Comparison of ENCODE assay signal across 9 mouse cellular contexts in genomic region chr4:141655908-141656608, GRCm38 (mm10). TPM values are rescaled to one million over a fixed set of nuclear protein-coding genes. Genes with fewer than 3 reads are reported as not detected.
A peak's percentile ranks its signal among the peaks of the same experiment; 100 is the strongest.
DNase-seq lines count a peak whose midpoint lies in the region; ATAC-seq lines count a peak whose summit lies in the region.
"Had no signal": no experiment of that assay in that cellular context is flagged by ENCODE, and none has a peak within 500 bp of the region (broad histone marks: within the 10 kb centered on the region; RNA-seq: fewer than 3 reads in every experiment).

No protein-coding gene starts in this region.

- peaks cover 7% of the 10 kb centered on the region; the same call in 1 of the 2 replicates for H3K4me1 ChIP-seq in lung, embryonic 16.5 days (replicated peaks; ENCODE audit: control insufficient read depth, insufficient read depth, low read length)
- 0 out of 2 replicates have a peak, but pooled peaks cover 3% of the 10 kb centered on the region for H3K4me1 ChIP-seq in hindbrain, embryonic 14.5 days (replicated peaks; ENCODE audit: control insufficient read depth, insufficient read depth, low read length)

- H3K27me3 ChIP-seq in lung, embryonic 16.5 days (ENCODE audit: control insufficient read depth, insufficient read depth, low read depth, low read length), result no peaks in the 10 kb centered on the region
- H3K27me3 ChIP-seq in hindbrain, embryonic 14.5 days (ENCODE audit: control insufficient read depth, insufficient read depth, low read length), result no peaks in the 10 kb centered on the region
- H3K27me3 ChIP-seq: hindbrain, embryonic 15.5 days had no signal

- 73% methylated on average over 12 of the region's 12 CpGs for WGBS in lung, embryonic 16.5 days
- WGBS in hindbrain, embryonic 14.5 days, result 90% methylated on average over 12 of the region's 12 CpGs

- ATAC-seq in lung, embryonic 16.5 days (ENCODE audit: low read depth), result no peak
- ATAC-seq in hindbrain, embryonic 14.5 days (ENCODE audit: low FRiP score), result no peak

- H3K4me2 ChIP-seq in lung, embryonic 16.5 days (ENCODE audit: low read depth, low read length), result no peak overlapping the region
- no peak overlapping the region for H3K4me2 ChIP-seq in hindbrain, embryonic 14.5 days (replicated peaks)
- H3K4me2 ChIP-seq: hindbrain, embryonic 15.5 days had no signal

- no peak overlapping the region for H3K4me3 ChIP-seq in lung, embryonic 16.5 days (ENCODE audit: low read length)
- no peak overlapping the region for H3K4me3 ChIP-seq in hindbrain, embryonic 14.5 days (replicated peaks; ENCODE audit: low read length)
- H3K4me3 ChIP-seq: hindbrain, embryonic 15.5 days had no signal

- 0 out of 2 replicates have a peak overlapping the region, but pooled peaks have one; percentile 30 for H3K27ac ChIP-seq in lung, embryonic 16.5 days (ENCODE audit: low read length)
- no peak overlapping the region for H3K27ac ChIP-seq in hindbrain, embryonic 14.5 days
- H3K27ac ChIP-seq: hindbrain, embryonic 15.5 days had no signal

- no peak overlapping the region for H3K9ac ChIP-seq in lung, embryonic 16.5 days (ENCODE audit: low read length)
- no peak overlapping the region for H3K9ac ChIP-seq in hindbrain, embryonic 14.5 days
- H3K9ac ChIP-seq: hindbrain, embryonic 15.5 days had no signal

- H3K36me3 ChIP-seq in lung, embryonic 16.5 days (ENCODE audit: control insufficient read depth, insufficient read depth, low read length), result peaks cover 2% of the 10 kb centered on the region; the same call in 1 of the 2 replicates
- H3K36me3 ChIP-seq in hindbrain, embryonic 14.5 days (replicated peaks; ENCODE audit: control insufficient read depth, insufficient read depth), result peaks cover 30% of the 10 kb centered on the region

- DNase-seq in heart, adult 18-20 months, result peak; percentile 67 to 76
- DNase-seq in heart, postnatal 4 days, result no peak
- peak; percentile 29 for DNase-seq in adipocyte (ENCODE audit: low spot score)
- peak; percentile 39 to 60 for DNase-seq in cerebellum, postnatal 36 days
- no peak for DNase-seq in hindbrain, embryonic 14.5 days (ENCODE audit: low spot score)
- DNase-seq in spleen, postnatal 10 days (ENCODE audit: low spot score in 2 of 2), result no peak
- no peak for DNase-seq in B cell, adult 2 months

- no peaks in the 10 kb centered on the region for H3K9me3 ChIP-seq in lung, embryonic 16.5 days (ENCODE audit: control insufficient read depth, low read length)
- no peaks in the 10 kb centered on the region for H3K9me3 ChIP-seq in hindbrain, embryonic 14.5 days (ENCODE audit: control insufficient read depth, low read length)
- H3K9me3 ChIP-seq: hindbrain, embryonic 15.5 days had no signal

RNA-seq across cellular contexts. Expression of gene Plekhm2, which starts 8.6 kb away (rescaled TPM):
- total RNA-seq in heart, adult 18-20 months (2021), result 100 to 1,000 TPM; 100 to 102 TPM
- total RNA-seq in heart, postnatal 4 days (2021), result 10 to 100 TPM; 57.5 to 64.5 TPM
- 5.7 and 6.9 TPM in 2 replicates for polyA plus RNA-seq in lung, embryonic 16.5 days (2015; fragmentation: Nextera tagmentation; extraction: Ambion mirVana)
- polyA plus RNA-seq in hindbrain, embryonic 14.5 days (2014; fragmentation: Nextera tagmentation; extraction: Ambion mirVana), result 3.9 and 4.4 TPM in 2 replicates

RNA-seq across cellular contexts. Expression of gene Rsc1a1, which starts 29.3 kb away (rescaled TPM):
- total RNA-seq in heart, adult 18-20 months (2021), result under 1 TPM in 1 of 2 experiments, not detected in 1; 0.92 TPM
- 1 to 10 TPM; 1.6 to 4.0 TPM for total RNA-seq in heart, postnatal 4 days (2021)
- not detected in 2 replicates for polyA plus RNA-seq in lung, embryonic 16.5 days (2015; fragmentation: Nextera tagmentation; extraction: Ambion mirVana)
- 0.29 TPM in 1 of 2 replicates, not detected in the other for polyA plus RNA-seq in hindbrain, embryonic 14.5 days (2014; fragmentation: Nextera tagmentation; extraction: Ambion mirVana)

RNA-seq across cellular contexts. Expression of gene Slc25a34, which starts 32.4 kb away (rescaled TPM):
- 100 to 1,000 TPM; 109 to 132 TPM for total RNA-seq in heart, adult 18-20 months (2021)
- total RNA-seq in heart, postnatal 4 days (2021), result 10 to 100 TPM; 32.5 to 33.6 TPM
- polyA plus RNA-seq in lung, embryonic 16.5 days (2015; fragmentation: Nextera tagmentation; extraction: Ambion mirVana), result 0.18 and 0.20 TPM in 2 replicates
- polyA plus RNA-seq in hindbrain, embryonic 14.5 days (2014; fragmentation: Nextera tagmentation; extraction: Ambion mirVana), result not detected in 2 replicates

RNA-seq across cellular contexts. Expression of gene Tmem82, which starts 37.6 kb away (rescaled TPM):
- total RNA-seq in heart, adult 18-20 months (2021), result 10 to 100 TPM; 18.7 to 20.7 TPM
- total RNA-seq in heart, postnatal 4 days (2021), result 1 to 10 TPM; 3.1 to 3.2 TPM
- polyA plus RNA-seq in lung, embryonic 16.5 days (2015; fragmentation: Nextera tagmentation; extraction: Ambion mirVana), result 0.99 and 1.1 TPM in 2 replicates
- polyA plus RNA-seq in hindbrain, embryonic 14.5 days (2014; fragmentation: Nextera tagmentation; extraction: Ambion mirVana), result 0.17 TPM in 1 of 2 replicates, not detected in the other

RNA-seq across cellular contexts. Expression of gene Fblim1, which starts 50.2 kb away (rescaled TPM):
- 100 to 1,000 TPM; 233 to 291 TPM for total RNA-seq in heart, adult 18-20 months (2021)
- 100 to 1,000 TPM; 122 to 145 TPM for total RNA-seq in heart, postnatal 4 days (2021)
- polyA plus RNA-seq in lung, embryonic 16.5 days (2015; fragmentation: Nextera tagmentation; extraction: Ambion mirVana), result 71.4 and 76.1 TPM in 2 replicates
- 41.3 and 43.6 TPM in 2 replicates for polyA plus RNA-seq in hindbrain, embryonic 14.5 days (2014; fragmentation: Nextera tagmentation; extraction: Ambion mirVana)

Comparison
In these comparisons a context has a peak if more than half of its experiments do, and no peak if none do; other contexts are left out.
1. DNase-seq: peak in heart, adult 18-20 months (2 of 2), adipocyte (single experiment) and cerebellum, postnatal 36 days (2 of 2); none in heart, postnatal 4 days (single experiment), hindbrain, embryonic 14.5 days (single experiment), spleen, postnatal 10 days (0 of 2) and B cell, adult 2 months (0 of 2).